Comparison of ENCODE assay signal across 16 mouse cellular contexts in genomic region chr6:90319475-90320191, GRCm38 (mm10). TPM values are rescaled to one million over a fixed set of nuclear protein-coding genes. Genes with fewer than 3 reads are reported as not detected.
DNase-seq lines count a peak whose midpoint lies in the region; ATAC-seq and TF ChIP-seq lines count a peak whose summit lies in the region.
"Had no signal": no experiment of that assay in that cellular context is flagged by ENCODE, and none has a peak within 500 bp of the region (broad histone marks: within the 10 kb centered on the region; RNA-seq: fewer than 3 reads in every experiment).

No protein-coding gene starts in this region.

- H3K4me3 ChIP-seq in heart, adult 2 months, result no peak overlapping the region
- no peak overlapping the region for H3K4me3 ChIP-seq in heart, embryonic 10.5 days
- H3K4me3 ChIP-seq in intestine, postnatal 0 days (ENCODE audit: low read depth, low read length), result no peak overlapping the region
- no peak overlapping the region for H3K4me3 ChIP-seq in limb, embryonic 10.5 days
- H3K4me3 ChIP-seq: embryonic facial prominence, embryonic 13.5 days; hindbrain, embryonic 15.5 days; limb, embryonic 12.5 days had no signal

- WGBS in heart, adult 2 months, result 59% methylated on average over 7 of the region's 7 CpGs
- WGBS in heart, embryonic 10.5 days, result 75% methylated on average over 7 of the region's 7 CpGs
- 64% methylated on average over 7 of the region's 7 CpGs for WGBS in intestine, postnatal 0 days
- 72% methylated on average over 7 of the region's 7 CpGs for WGBS in limb, embryonic 10.5 days

- ATAC-seq in megakaryocyte progenitor cell, adult 5-6 weeks (replicated peaks; ENCODE audit: poor library complexity), result peak; percentile 59
- ATAC-seq in intestine, postnatal 0 days, result no peak

- TF ChIP-seq CTCF in heart, adult 2 months (IDR thresholded peaks at IDR 0.05), result no peak
- no peak for TF ChIP-seq CTCF in intestine, postnatal 0 days (IDR thresholded peaks at IDR 0.05; ENCODE audit: low read depth)

- TF ChIP-seq POLR2A in heart, adult 2 months (IDR thresholded peaks at IDR 0.05; ENCODE audit: insufficient read depth, low read depth, low read length), result no peak

- peak; percentile 35 to 37 for DNase-seq in heart, adult 2 months
- no peak for DNase-seq in heart, embryonic 10.5 days (ENCODE audit: low spot score)
- DNase-seq in ovary, postnatal 36 days (ENCODE audit: low spot score), result peak; percentile 10
- no peak for DNase-seq in ovary, adult 18-20 months (ENCODE audit: low spot score)
- peak; percentile 62 for DNase-seq in gastrocnemius, postnatal 25 days
- no peak for DNase-seq in limb, embryonic 10.5 days (ENCODE audit: low spot score)
- DNase-seq: adrenal gland, postnatal 25 days; cerebellum, adult 2 months; thymus, postnatal 36 days had no signal

- H3K27me3 ChIP-seq in heart, adult 2 months (ENCODE audit: control insufficient read depth, insufficient read depth, low read length), result no peaks in the 10 kb centered on the region
- peaks cover 13% of the 10 kb centered on the region for H3K27me3 ChIP-seq in heart, embryonic 10.5 days (ENCODE audit: insufficient read depth, poor library complexity, severe bottlenecking)
- no peaks in the 10 kb centered on the region for H3K27me3 ChIP-seq in intestine, postnatal 0 days (replicated peaks; ENCODE audit: control insufficient read depth, insufficient read depth, low read length)
- peaks cover 9% of the 10 kb centered on the region; the same call in 1 of the 2 replicates for H3K27me3 ChIP-seq in limb, embryonic 10.5 days (ENCODE audit: low read depth, poor library complexity, severe bottlenecking)
- H3K27me3 ChIP-seq: hindbrain, embryonic 15.5 days had no signal

- H3K4me1 ChIP-seq in heart, adult 2 months (ENCODE audit: control insufficient read depth, insufficient read depth, low read length), result no peaks in the 10 kb centered on the region
- H3K4me1 ChIP-seq in heart, embryonic 10.5 days, result no peaks in the 10 kb centered on the region
- H3K4me1 ChIP-seq in intestine, postnatal 0 days (replicated peaks; ENCODE audit: control insufficient read depth, insufficient read depth, low read length), result no peaks in the 10 kb centered on the region
- H3K4me1 ChIP-seq in limb, embryonic 10.5 days, result no peaks in the 10 kb centered on the region
- H3K4me1 ChIP-seq: embryonic facial prominence, embryonic 13.5 days; hindbrain, embryonic 15.5 days; limb, embryonic 12.5 days had no signal

- no peaks in the 10 kb centered on the region for H3K36me3 ChIP-seq in heart, adult 2 months (ENCODE audit: control insufficient read depth, insufficient read depth, low read length)
- no peaks in the 10 kb centered on the region for H3K36me3 ChIP-seq in heart, embryonic 10.5 days
- no peaks in the 10 kb centered on the region for H3K36me3 ChIP-seq in intestine, postnatal 0 days (ENCODE audit: control insufficient read depth, insufficient read depth)
- H3K36me3 ChIP-seq in limb, embryonic 10.5 days, result no peaks in the 10 kb centered on the region
- H3K36me3 ChIP-seq: embryonic facial prominence, embryonic 13.5 days; hindbrain, embryonic 15.5 days; limb, embryonic 12.5 days had no signal

- H3K27ac ChIP-seq in heart, adult 2 months, result no peak overlapping the region
- H3K27ac ChIP-seq in heart, embryonic 10.5 days, result no peak overlapping the region
- no peak overlapping the region for H3K27ac ChIP-seq in intestine, postnatal 0 days (ENCODE audit: low read depth, low read length)
- no peak overlapping the region for H3K27ac ChIP-seq in limb, embryonic 10.5 days
- H3K27ac ChIP-seq: embryonic facial prominence, embryonic 13.5 days; hindbrain, embryonic 15.5 days; limb, embryonic 12.5 days had no signal

- H3K4me2 ChIP-seq in intestine, postnatal 0 days (replicated peaks; ENCODE audit: low read depth), result no peak overlapping the region
- H3K4me2 ChIP-seq: embryonic facial prominence, embryonic 13.5 days; hindbrain, embryonic 15.5 days; limb, embryonic 12.5 days had no signal

- H3K79me2 ChIP-seq in heart, adult 2 months (replicated peaks; ENCODE audit: control insufficient read depth, insufficient read depth, low read length), result no peaks in the 10 kb centered on the region

- intact Hi-C loops in heart, adult 2 months (cut with DNase I), result loop anchor here (10.0 kb wide), 1 partner anchor 635 kb away; no protein-coding TSS in a partner anchor

- no peak for TF ChIP-seq EP300 in heart, adult 2 months (IDR thresholded peaks at IDR 0.05; ENCODE audit: insufficient read depth, low read depth, low read length)

- no peaks in the 10 kb centered on the region for H3K9me3 ChIP-seq in heart, embryonic 10.5 days
- no peaks in the 10 kb centered on the region for H3K9me3 ChIP-seq in intestine, postnatal 0 days (ENCODE audit: control insufficient read depth)
- H3K9me3 ChIP-seq in limb, embryonic 10.5 days (replicated peaks), result no peaks in the 10 kb centered on the region
- H3K9me3 ChIP-seq: embryonic facial prominence, embryonic 13.5 days; hindbrain, embryonic 15.5 days had no signal

- no peak overlapping the region for H3K9ac ChIP-seq in heart, adult 2 months (ENCODE audit: low read depth, low read length)
- H3K9ac ChIP-seq in intestine, postnatal 0 days (ENCODE audit: low read depth, low read length), result no peak overlapping the region
- H3K9ac ChIP-seq: embryonic facial prominence, embryonic 13.5 days; hindbrain, embryonic 15.5 days; limb, embryonic 12.5 days had no signal

RNA-seq across cellular contexts. Expression of gene Chst13, which starts 5.4 kb away (rescaled TPM):
- not detected for total RNA-seq in heart, adult 2 months (2021)
- 0.12 TPM in 1 of 2 replicates, not detected in the other for polyA plus RNA-seq in heart, adult 2 months (2012; rRNA removed)
- polyA plus RNA-seq in heart, embryonic 10.5 days (2016; fragmentation: Nextera tagmentation; extraction: Ambion mirVana), result 0.44 and 1.6 TPM in 2 replicates
- total RNA-seq in gastrocnemius, postnatal 25 days (2021), result under 1 TPM in 1 of 2 experiments, not detected in 1; 0.38 TPM
- total RNA-seq in megakaryocyte progenitor cell, adult 5-6 weeks (2015), result 17.3 and 20.7 TPM in 2 replicates
- 10.9 and 11.3 TPM in 2 replicates for total RNA-seq in megakaryocyte progenitor cell, adult 5-6 weeks (2017)
- polyA plus RNA-seq in intestine, postnatal 0 days (2015; fragmentation: Nextera tagmentation; extraction: Ambion mirVana), result not detected in 2 replicates
- polyA plus RNA-seq in limb, embryonic 10.5 days (2016; fragmentation: Nextera tagmentation; extraction: Ambion mirVana), result 0.09 TPM in 1 of 2 replicates, not detected in the other
- total RNA-seq: adrenal gland, postnatal 25 days; layer of hippocampus, adult 18-20 months had no signal
- polyA plus RNA-seq: cerebellum, adult 2 months; hindbrain, embryonic 15.5 days; limb, embryonic 12.5 days had no signal

RNA-seq across cellular contexts. Expression of gene Uroc1, which starts 13.5 kb away (rescaled TPM):
- total RNA-seq in heart, adult 2 months (2021), result not detected
- 0.12 TPM in 1 of 2 replicates, not detected in the other for polyA plus RNA-seq in heart, adult 2 months (2012; rRNA removed)
- polyA plus RNA-seq in heart, embryonic 10.5 days (2016; fragmentation: Nextera tagmentation; extraction: Ambion mirVana), result 0.21 TPM in 1 of 2 replicates, not detected in the other
- total RNA-seq in gastrocnemius, postnatal 25 days (2021), result not detected
- total RNA-seq in megakaryocyte progenitor cell, adult 5-6 weeks (2015), result not detected in 2 replicates
- total RNA-seq in megakaryocyte progenitor cell, adult 5-6 weeks (2017), result not detected in 2 replicates
- 0.04 TPM in 1 of 2 replicates, not detected in the other for polyA plus RNA-seq in intestine, postnatal 0 days (2015; fragmentation: Nextera tagmentation; extraction: Ambion mirVana)
- polyA plus RNA-seq in limb, embryonic 10.5 days (2016; fragmentation: Nextera tagmentation; extraction: Ambion mirVana), result 0.15 and 0.16 TPM in 2 replicates
- total RNA-seq: CH12.LX; layer of hippocampus, adult 18-20 months had no signal
- polyA plus RNA-seq: cerebellum, adult 2 months; embryonic facial prominence, embryonic 13.5 days; hindbrain, embryonic 15.5 days had no signal

RNA-seq across cellular contexts. Expression of gene BC048671, which starts 18.6 kb away (rescaled TPM):
- total RNA-seq in heart, adult 2 months (2021), result not detected
- polyA plus RNA-seq in heart, adult 2 months (2012; rRNA removed), result 0.26 and 0.27 TPM in 2 replicates
- polyA plus RNA-seq in heart, embryonic 10.5 days (2016; fragmentation: Nextera tagmentation; extraction: Ambion mirVana), result not detected in 2 replicates
- not detected for total RNA-seq in gastrocnemius, postnatal 25 days (2021)
- not detected in 2 replicates for total RNA-seq in megakaryocyte progenitor cell, adult 5-6 weeks (2015)
- not detected in 2 replicates for total RNA-seq in megakaryocyte progenitor cell, adult 5-6 weeks (2017)
- not detected in 2 replicates for polyA plus RNA-seq in intestine, postnatal 0 days (2015; fragmentation: Nextera tagmentation; extraction: Ambion mirVana)
- polyA plus RNA-seq in limb, embryonic 10.5 days (2016; fragmentation: Nextera tagmentation; extraction: Ambion mirVana), result not detected in 2 replicates
- total RNA-seq: adrenal gland, postnatal 25 days; CH12.LX; layer of hippocampus, adult 18-20 months had no signal
- polyA plus RNA-seq: cerebellum, adult 2 months; embryonic facial prominence, embryonic 13.5 days; hindbrain, embryonic 15.5 days; limb, embryonic 12.5 days had no signal

RNA-seq across cellular contexts. Expression of gene Zxdc, which starts 49.7 kb away (rescaled TPM):
- total RNA-seq in heart, adult 2 months (2021), result 10 to 100 TPM; 12.6 to 14.6 TPM
- polyA plus RNA-seq in heart, adult 2 months (2012; rRNA removed), result 8.4 and 10.8 TPM in 2 replicates
- 5.3 and 5.5 TPM in 2 replicates for polyA plus RNA-seq in heart, embryonic 10.5 days (2016; fragmentation: Nextera tagmentation; extraction: Ambion mirVana)
- total RNA-seq in gastrocnemius, postnatal 25 days (2021), result 10 to 100 TPM; 11.3 to 13.8 TPM
- total RNA-seq in megakaryocyte progenitor cell, adult 5-6 weeks (2015), result 11.1 and 11.8 TPM in 2 replicates
- total RNA-seq in megakaryocyte progenitor cell, adult 5-6 weeks (2017), result 8.7 and 9.6 TPM in 2 replicates
- polyA plus RNA-seq in intestine, postnatal 0 days (2015; fragmentation: Nextera tagmentation; extraction: Ambion mirVana), result 5.0 and 5.3 TPM in 2 replicates
- polyA plus RNA-seq in limb, embryonic 10.5 days (2016; fragmentation: Nextera tagmentation; extraction: Ambion mirVana), result 6.1 and 6.4 TPM in 2 replicates

Comparison
In these comparisons a context has a peak if more than half of its experiments do, and no peak if none do; other contexts are left out.
1. DNase-seq: peak in heart, adult 2 months (2 of 2), ovary, postnatal 36 days (single experiment) and gastrocnemius, postnatal 25 days (single experiment); none in heart, embryonic 10.5 days (single experiment), ovary, adult 18-20 months (single experiment) and limb, embryonic 10.5 days (single experiment).